In the genomic region with DNA sequence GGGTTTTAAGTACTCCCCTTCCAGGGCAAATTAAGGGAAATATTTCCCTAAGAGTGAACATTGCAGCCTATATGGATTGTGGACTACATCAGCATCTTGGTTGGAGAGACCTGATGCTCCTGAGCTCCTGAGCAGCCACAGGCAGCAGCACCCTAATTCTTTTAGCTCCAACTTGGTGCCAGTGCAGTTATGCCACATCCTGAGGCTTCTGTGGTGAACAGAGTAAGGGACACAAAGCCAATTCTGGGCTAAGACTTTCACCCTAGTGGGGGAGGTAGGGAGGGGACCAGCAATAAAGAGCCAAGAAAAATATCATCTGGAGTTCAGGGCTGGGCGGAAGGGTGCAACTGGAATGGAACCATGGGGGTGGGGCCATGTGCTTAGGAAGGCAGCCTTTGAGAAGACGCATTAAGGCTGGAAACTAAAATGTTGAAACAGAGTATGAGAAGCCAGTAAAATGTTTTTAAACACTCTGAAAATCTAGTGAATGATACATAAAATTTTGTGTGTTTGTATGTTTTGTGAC, we compare ENCODE assay signal across 15 mouse cellular contexts.
A peak's percentile ranks its signal among the peaks of the same experiment; 100 is the strongest.
DNase-seq lines count a peak whose midpoint lies in the region; ATAC-seq and TF ChIP-seq lines count a peak whose summit lies in the region.
"Had no signal": no experiment of that assay in that cellular context is flagged by ENCODE, and none has a peak within 500 bp of the region (broad histone marks: within the 10 kb centered on the region; RNA-seq: fewer than 3 reads in every experiment).

No protein-coding gene starts in this region.

- H3K4me1 ChIP-seq in forebrain, embryonic 15.5 days = no peaks in the 10 kb centered on the region
- H3K4me1 ChIP-seq: heart, embryonic 15.5 days had no signal

- intact Hi-C loops in gastrocnemius, adult 2 months (cut with DNase I) = no loop called here
- intact Hi-C loops in heart, postnatal 25 days (cut with DNase I) = no loop called here

- no peak for ATAC-seq in forebrain, embryonic 15.5 days (replicated peaks)

- H3K4me2 ChIP-seq in forebrain, embryonic 15.5 days (replicated peaks) = no peak overlapping the region
- H3K4me2 ChIP-seq: heart, embryonic 15.5 days had no signal

- no peak overlapping the region for H3K4me3 ChIP-seq in gastrocnemius, adult 2 months
- no peak overlapping the region for H3K4me3 ChIP-seq in forebrain, embryonic 15.5 days
- H3K4me3 ChIP-seq: erythroblast, embryonic 14.5 days; heart, embryonic 15.5 days had no signal

- H3K36me3 ChIP-seq in forebrain, embryonic 15.5 days = no peaks in the 10 kb centered on the region
- H3K36me3 ChIP-seq: heart, embryonic 15.5 days had no signal

- no peak overlapping the region for H3K9ac ChIP-seq in forebrain, embryonic 15.5 days (replicated peaks)
- H3K9ac ChIP-seq: heart, embryonic 15.5 days had no signal

- DNase-seq in gastrocnemius, adult 2 months = peak; percentile 50
- DNase-seq in gastrocnemius, postnatal 4 days (ENCODE audit: low spot score in 2 of 2) = no peak
- DNase-seq in lung, postnatal 36 days = peak; percentile 27
- no peak for DNase-seq in lung, postnatal 4 days
- peak; percentile 49 for DNase-seq in heart, postnatal 25 days (ENCODE audit: low spot score)
- DNase-seq in embryo, embryonic 11 days = no peak
- no peak for DNase-seq in spleen, adult 12 weeks (ENCODE audit: low spot score)
- DNase-seq: B cell, adult 2 months; cerebellum, adult 11 months; left cerebral cortex, postnatal 4 days; right cerebral cortex, postnatal 4 days; thymus, postnatal 36 days had no signal

- no peaks in the 10 kb centered on the region for H3K9me3 ChIP-seq in forebrain, embryonic 15.5 days
- H3K9me3 ChIP-seq: heart, embryonic 15.5 days had no signal

- 93% methylated on average over 2 of the region's 2 CpGs for WGBS in forebrain, embryonic 15.5 days

- no peak for TF ChIP-seq CTCF in gastrocnemius, adult 2 months (IDR thresholded peaks at IDR 0.05)

- no peaks in the 10 kb centered on the region for H3K27me3 ChIP-seq in forebrain, embryonic 15.5 days
- H3K27me3 ChIP-seq: heart, embryonic 15.5 days had no signal

- H3K27ac ChIP-seq in gastrocnemius, adult 2 months = peak overlapping the region; percentile 48
- H3K27ac ChIP-seq in forebrain, embryonic 15.5 days (replicated peaks) = no peak overlapping the region
- H3K27ac ChIP-seq: heart, embryonic 15.5 days had no signal

Comparison
In these comparisons a context has a peak if more than half of its experiments do, and no peak if none do; other contexts are left out.
1. DNase-seq: peak in gastrocnemius, adult 2 months (single experiment), lung, postnatal 36 days (single experiment) and heart, postnatal 25 days (single experiment); none in gastrocnemius, postnatal 4 days (0 of 2), lung, postnatal 4 days (0 of 2), embryo, embryonic 11 days (single experiment) and spleen, adult 12 weeks (single experiment).